Comparison of ENCODE assay signal across 8 mouse cellular contexts in genomic region chr11:84828516-84829399, GRCm38 (mm10). TPM values are rescaled to one million over a fixed set of nuclear protein-coding genes. Genes with fewer than 3 reads are reported as not detected.
A peak's percentile ranks its signal among the peaks of the same experiment; 100 is the strongest.
DNase-seq lines count a peak whose midpoint lies in the region; ATAC-seq lines count a peak whose summit lies in the region.

Gene Dhrs11 (minus strand): TSS chr11:84828994.

- H3K36me3 ChIP-seq in hindbrain, embryonic 11.5 days (ENCODE audit: control insufficient read depth, insufficient read depth, low read length): no peaks in the 10 kb centered on the region

- no peaks in the 10 kb centered on the region for H3K27me3 ChIP-seq in hindbrain, embryonic 11.5 days (ENCODE audit: control insufficient read depth, insufficient read depth, low read length)

- peak; percentile 91 for DNase-seq in NIH3T3 (ENCODE audit: low read depth)
- DNase-seq in cerebellum, postnatal 10 days: peak; percentile 97 to 98
- DNase-seq in frontal cortex, postnatal 10 days (ENCODE audit: low spot score in 2 of 2): peak; percentile 85 to 88
- DNase-seq in hindbrain, embryonic 11.5 days (ENCODE audit: low spot score): peak; percentile 85
- peak; percentile 89 to 91 for DNase-seq in layer of hippocampus, postnatal 10 days (ENCODE audit: low spot score in 2 of 2)
- peak; percentile 97 for DNase-seq in lung, postnatal 10 days
- DNase-seq in ovary, postnatal 14 days (ENCODE audit: low spot score): peak; percentile 95
- DNase-seq in thymus, postnatal 10 days (ENCODE audit: low spot score in 2 of 2): peak; percentile 68 to 69

- under 1% methylated on average over 61 of the region's 62 CpGs for WGBS in hindbrain, embryonic 11.5 days

- H3K27ac ChIP-seq in hindbrain, embryonic 11.5 days (ENCODE audit: low read depth, low read length): 0 out of 2 replicates have a peak within 1 kb of the TSS, but pooled peaks have one; percentile 27

- 0 out of 2 replicates have a peak, but pooled peaks cover 3% of the 10 kb centered on the region for H3K4me1 ChIP-seq in hindbrain, embryonic 11.5 days (replicated peaks; ENCODE audit: control insufficient read depth, insufficient read depth, low read length)

- H3K9me3 ChIP-seq in hindbrain, embryonic 11.5 days (ENCODE audit: control insufficient read depth, low read length): no peaks in the 10 kb centered on the region

- H3K4me2 ChIP-seq in hindbrain, embryonic 11.5 days (replicated peaks; ENCODE audit: low read depth, low read length): peak within 1 kb of the TSS; percentile 97

- H3K4me3 ChIP-seq in hindbrain, embryonic 11.5 days (ENCODE audit: low read depth, low read length): peak within 1 kb of the TSS; percentile 70

- peak; percentile 93 for ATAC-seq in hindbrain, embryonic 11.5 days (ENCODE audit: low FRiP score)

- H3K9ac ChIP-seq in hindbrain, embryonic 11.5 days (ENCODE audit: low read depth, low read length): peak within 1 kb of the TSS; percentile 71

RNA-seq across cellular contexts. Expression of gene Dhrs11, which starts in this region (rescaled TPM):
- 12.4 and 15.2 TPM in 2 replicates for polyA plus RNA-seq in hindbrain, embryonic 11.5 days (2014; fragmentation: Nextera tagmentation; extraction: Ambion mirVana)
- 1 to 10 TPM; 4.9 to 6.6 TPM for total RNA-seq in layer of hippocampus, postnatal 10 days (2021)

Comparison
In these comparisons a context has a peak if more than half of its experiments do, and no peak if none do; other contexts are left out.
1. Peak in every context shown above with its lines: DNase-seq, ATAC-seq, H3K4me3 ChIP-seq and H3K27ac ChIP-seq.